29 mouse cellular contexts compared by ENCODE assay signal in genomic region chrX:48493763-48494162, GRCm38 (mm10). TPM values are rescaled to one million over a fixed set of nuclear protein-coding genes. Genes with fewer than 3 reads are reported as not detected.
A peak's percentile ranks its signal among the peaks of the same experiment; 100 is the strongest.
DNase-seq lines count a peak whose midpoint lies in the region; ATAC-seq lines count a peak whose summit lies in the region.
"Had no signal": no experiment of that assay in that cellular context is flagged by ENCODE, and none has a peak within 500 bp of the region (broad histone marks: within the 10 kb centered on the region; RNA-seq: fewer than 3 reads in every experiment).

No protein-coding gene starts in this region.

- H3K4me1 ChIP-seq in hindbrain, embryonic 14.5 days (replicated peaks; ENCODE audit: control insufficient read depth, insufficient read depth, low read length), result no peaks in the 10 kb centered on the region
- H3K4me1 ChIP-seq: embryonic facial prominence, embryonic 10.5 days; embryonic facial prominence, embryonic 13.5 days; forebrain, embryonic 12.5 days; forebrain, embryonic 15.5 days; heart, embryonic 15.5 days; hindbrain, embryonic 10.5 days; hindbrain, embryonic 13.5 days; intestine, embryonic 15.5 days had no signal

- H3K36me3 ChIP-seq in hindbrain, embryonic 14.5 days (replicated peaks; ENCODE audit: control insufficient read depth, insufficient read depth), result peaks cover 40% of the 10 kb centered on the region
- H3K36me3 ChIP-seq: intestine, embryonic 15.5 days had no signal

- H3K9me3 ChIP-seq in hindbrain, embryonic 14.5 days (ENCODE audit: control insufficient read depth, low read length), result no peaks in the 10 kb centered on the region
- H3K9me3 ChIP-seq: embryonic facial prominence, embryonic 10.5 days; embryonic facial prominence, embryonic 13.5 days; forebrain, embryonic 12.5 days; forebrain, embryonic 15.5 days; heart, embryonic 15.5 days; hindbrain, embryonic 10.5 days; hindbrain, embryonic 13.5 days; intestine, embryonic 15.5 days had no signal

- 90% methylated on average over 8 of the region's 8 CpGs for WGBS in hindbrain, embryonic 14.5 days

- peak; percentile 18 for DNase-seq in CD4-positive, CD25-positive, alpha-beta regulatory T cell, adult 2 months (ENCODE audit: low read depth, low spot score)
- peak; percentile 16 for DNase-seq in R1 (ENCODE audit: low read depth, low spot score)
- peak; percentile 17 for DNase-seq in induced T-regulatory cell, adult 2 months (ENCODE audit: low read depth)
- no peak for DNase-seq in hindbrain, embryonic 14.5 days (ENCODE audit: low spot score)
- no peak for DNase-seq in lung, postnatal 25 days (ENCODE audit: low spot score)
- DNase-seq in heart, adult 9 months (ENCODE audit: low spot score in 2 of 2), result no peak
- DNase-seq: adrenal gland, adult 8-10 months; adrenal gland, postnatal 25 days; cerebellum, adult 11-12 months; cerebellum, adult 8-10 months; cerebellum, postnatal 10 days; cerebellum, postnatal 36 days; embryo, embryonic 11 days; gastrocnemius, postnatal 25 days; heart, adult 2 months; heart, postnatal 10 days; heart, postnatal 36 days; kidney, adult 11 months had no signal

- no peak overlapping the region for H3K9ac ChIP-seq in hindbrain, embryonic 14.5 days
- H3K9ac ChIP-seq: embryonic facial prominence, embryonic 13.5 days; forebrain, embryonic 12.5 days; forebrain, embryonic 15.5 days; heart, embryonic 15.5 days; hindbrain, embryonic 13.5 days; intestine, embryonic 15.5 days had no signal

- no peaks in the 10 kb centered on the region for H3K27me3 ChIP-seq in hindbrain, embryonic 14.5 days (ENCODE audit: control insufficient read depth, insufficient read depth, low read length)
- H3K27me3 ChIP-seq: embryonic facial prominence, embryonic 13.5 days; forebrain, embryonic 12.5 days; forebrain, embryonic 15.5 days; heart, embryonic 15.5 days; hindbrain, embryonic 13.5 days; intestine, embryonic 15.5 days had no signal

- no peak overlapping the region for H3K4me2 ChIP-seq in hindbrain, embryonic 14.5 days (replicated peaks)
- H3K4me2 ChIP-seq: embryonic facial prominence, embryonic 13.5 days; forebrain, embryonic 12.5 days; forebrain, embryonic 15.5 days; heart, embryonic 11.5 days; heart, embryonic 15.5 days; hindbrain, embryonic 13.5 days; intestine, embryonic 15.5 days had no signal

- no peak overlapping the region for H3K4me3 ChIP-seq in hindbrain, embryonic 14.5 days (replicated peaks; ENCODE audit: low read length)
- H3K4me3 ChIP-seq: embryonic facial prominence, embryonic 10.5 days; embryonic facial prominence, embryonic 13.5 days; erythroblast, embryonic 14.5 days; forebrain, embryonic 12.5 days; forebrain, embryonic 15.5 days; heart, adult 2 months; heart, embryonic 15.5 days; hindbrain, embryonic 10.5 days; hindbrain, embryonic 13.5 days; intestine, embryonic 15.5 days had no signal

- ATAC-seq in hindbrain, embryonic 14.5 days (ENCODE audit: low FRiP score), result no peak
- ATAC-seq: forebrain, embryonic 15.5 days; hindbrain, postnatal 0 days; intestine, embryonic 15.5 days had no signal

- no peak overlapping the region for H3K27ac ChIP-seq in hindbrain, embryonic 14.5 days
- H3K27ac ChIP-seq: embryonic facial prominence, embryonic 10.5 days; embryonic facial prominence, embryonic 13.5 days; forebrain, embryonic 12.5 days; forebrain, embryonic 15.5 days; heart, adult 2 months; heart, embryonic 15.5 days; hindbrain, embryonic 10.5 days; hindbrain, embryonic 13.5 days; hindbrain, postnatal 0 days; intestine, embryonic 15.5 days had no signal

RNA-seq across cellular contexts. Expression of gene Aifm1, which starts 19.6 kb away (rescaled TPM):
- polyA plus RNA-seq in hindbrain, embryonic 14.5 days (2014; fragmentation: Nextera tagmentation; extraction: Ambion mirVana), result 34.5 and 38.3 TPM in 2 replicates

RNA-seq across cellular contexts. Expression of gene Rab33a, which starts 25.3 kb away (rescaled TPM):
- 96.4 and 97.0 TPM in 2 replicates for polyA plus RNA-seq in hindbrain, embryonic 14.5 days (2014; fragmentation: Nextera tagmentation; extraction: Ambion mirVana)
- polyA plus RNA-seq: erythroblast, embryonic 14.5 days had no signal

RNA-seq across cellular contexts. Expression of gene Elf4, which starts 30.8 kb away (rescaled TPM):
- 0.83 and 1.2 TPM in 2 replicates for polyA plus RNA-seq in hindbrain, embryonic 14.5 days (2014; fragmentation: Nextera tagmentation; extraction: Ambion mirVana)

Comparison
In these comparisons a context has a peak if more than half of its experiments do, and no peak if none do; other contexts are left out.
1. DNase-seq: peak in CD4-positive, CD25-positive, alpha-beta regulatory T cell, adult 2 months (single experiment), R1 (single experiment) and induced T-regulatory cell, adult 2 months (single experiment); none in hindbrain, embryonic 14.5 days (single experiment), lung, postnatal 25 days (single experiment) and heart, adult 9 months (0 of 2).